8 mouse cellular contexts compared by ENCODE assay signal in genomic region chr11:69364376-69364775, GRCm38 (mm10). TPM values are rescaled to one million over a fixed set of nuclear protein-coding genes. Genes with fewer than 3 reads are reported as not detected.
DNase-seq lines count a peak whose midpoint lies in the region; ATAC-seq and TF ChIP-seq lines count a peak whose summit lies in the region.

No protein-coding gene starts in this region.

- 37% methylated on average over 8 of the region's 8 CpGs for WGBS in embryonic facial prominence, embryonic 12.5 days
- WGBS in liver, postnatal 0 days (ENCODE audit: insufficient replicate concordance), result 54% methylated on average over 8 of the region's 8 CpGs

- no peak for DNase-seq in frontal cortex, postnatal 25 days (ENCODE audit: low spot score in 2 of 2)
- peak; percentile 55 for DNase-seq in kidney, adult 18-20 months
- DNase-seq in liver, postnatal 0 days, result no peak
- DNase-seq in adipocyte (ENCODE audit: low spot score), result no peak
- DNase-seq in left cerebral cortex, postnatal 36 days (ENCODE audit: low spot score in 2 of 2), result no peak

- H3K36me3 ChIP-seq in embryonic facial prominence, embryonic 12.5 days, result peaks cover 49% of the 10 kb centered on the region
- H3K36me3 ChIP-seq in liver, postnatal 0 days (replicated peaks; ENCODE audit: insufficient read depth, low read length), result peaks cover 15% of the 10 kb centered on the region; the same call in 1 of the 2 replicates

- H3K27ac ChIP-seq in embryonic facial prominence, embryonic 12.5 days, result peak overlapping the region; percentile 99
- H3K27ac ChIP-seq in liver, postnatal 0 days (ENCODE audit: low read depth), result peak overlapping the region; percentile 84

- intact Hi-C loops in left cerebral cortex, postnatal 36 days (cut with DNase I), result no loop called here

- H3K27me3 ChIP-seq in embryonic facial prominence, embryonic 12.5 days, result no peaks in the 10 kb centered on the region
- peaks cover 18% of the 10 kb centered on the region for H3K27me3 ChIP-seq in liver, postnatal 0 days (ENCODE audit: insufficient read depth, low read length)

- H3K4me3 ChIP-seq in embryonic facial prominence, embryonic 12.5 days, result no peak overlapping the region
- peak overlapping the region; percentile 32 for H3K4me3 ChIP-seq in liver, postnatal 0 days (ENCODE audit: low read depth, low read length)

- H3K4me2 ChIP-seq in embryonic facial prominence, embryonic 12.5 days (replicated peaks), result peak overlapping the region; percentile 80
- peak overlapping the region; percentile 62 for H3K4me2 ChIP-seq in liver, postnatal 0 days (ENCODE audit: low read depth, low read length)

- no peak for TF ChIP-seq EP300 in liver, postnatal 0 days (IDR thresholded peaks at IDR 0.05; ENCODE audit: low read depth)

- H3K9me3 ChIP-seq in embryonic facial prominence, embryonic 12.5 days, result no peaks in the 10 kb centered on the region
- no peaks in the 10 kb centered on the region for H3K9me3 ChIP-seq in liver, postnatal 0 days (ENCODE audit: low read length)

- 0 out of 2 replicates have a peak, but pooled peaks have one; percentile 2 for ATAC-seq in frontal cortex, adult (ENCODE audit: low TSS enrichment)
- no peak for ATAC-seq in embryonic facial prominence, embryonic 12.5 days (ENCODE audit: insufficient number of reproducible peaks, insufficient read depth, low FRiP score, low TSS enrichment)
- ATAC-seq in liver, postnatal 0 days, result peak; percentile 51
- ATAC-seq in cerebellum, adult (ENCODE audit: insufficient number of reproducible peaks, low FRiP score, low TSS enrichment), result no peak

- H3K9ac ChIP-seq in embryonic facial prominence, embryonic 12.5 days, result peak overlapping the region; percentile 21; the same call in 1 of the 2 replicates
- peak overlapping the region; percentile 50 for H3K9ac ChIP-seq in liver, postnatal 0 days (replicated peaks)

- peaks cover 37% of the 10 kb centered on the region for H3K4me1 ChIP-seq in embryonic facial prominence, embryonic 12.5 days
- H3K4me1 ChIP-seq in liver, postnatal 0 days (ENCODE audit: insufficient read depth), result peaks cover 37% of the 10 kb centered on the region

- TF ChIP-seq CTCF in liver, postnatal 0 days (IDR thresholded peaks at IDR 0.05; ENCODE audit: low read depth), result no peak

RNA-seq across cellular contexts. Expression of gene Chd3, which starts 4.8 kb away (rescaled TPM):
- polyA plus RNA-seq in embryonic facial prominence, embryonic 12.5 days (2016; fragmentation: Nextera tagmentation; extraction: Ambion mirVana), result 130 and 135 TPM in 2 replicates
- polyA plus RNA-seq in liver, postnatal 0 days (2015; fragmentation: Nextera tagmentation; extraction: Ambion mirVana), result 7.8 and 8.7 TPM in 2 replicates
- 100 to 1,000 TPM; 421 to 443 TPM for total RNA-seq in left cerebral cortex, postnatal 36 days (2021)

RNA-seq across cellular contexts. Expression of gene Rnf227, which starts 24.1 kb away (rescaled TPM):
- 24.1 and 25.0 TPM in 2 replicates for polyA plus RNA-seq in embryonic facial prominence, embryonic 12.5 days (2016; fragmentation: Nextera tagmentation; extraction: Ambion mirVana)
- 0.87 and 1.3 TPM in 2 replicates for polyA plus RNA-seq in liver, postnatal 0 days (2015; fragmentation: Nextera tagmentation; extraction: Ambion mirVana)
- total RNA-seq in left cerebral cortex, postnatal 36 days (2021), result 100 to 1,000 TPM; 150 to 171 TPM

RNA-seq across cellular contexts. Expression of gene Naa38, which starts 30.9 kb away (rescaled TPM):
- polyA plus RNA-seq in embryonic facial prominence, embryonic 12.5 days (2016; fragmentation: Nextera tagmentation; extraction: Ambion mirVana), result 126 and 129 TPM in 2 replicates
- 83.7 and 83.9 TPM in 2 replicates for polyA plus RNA-seq in liver, postnatal 0 days (2015; fragmentation: Nextera tagmentation; extraction: Ambion mirVana)
- total RNA-seq in left cerebral cortex, postnatal 36 days (2021), result 100 to 1,000 TPM in 1 of 2 experiments, 10 to 100 TPM in 1; 97.9 to 108 TPM

RNA-seq across cellular contexts. Expression of gene Cyb5d1, which starts 31.1 kb away (rescaled TPM):
- 44.6 and 50.0 TPM in 2 replicates for polyA plus RNA-seq in embryonic facial prominence, embryonic 12.5 days (2016; fragmentation: Nextera tagmentation; extraction: Ambion mirVana)
- 4.7 and 5.4 TPM in 2 replicates for polyA plus RNA-seq in liver, postnatal 0 days (2015; fragmentation: Nextera tagmentation; extraction: Ambion mirVana)
- 10 to 100 TPM; 36.4 to 43.1 TPM for total RNA-seq in left cerebral cortex, postnatal 36 days (2021)

RNA-seq across cellular contexts. Expression of gene Tmem88, which starts 33.7 kb away (rescaled TPM):
- 18.1 and 21.3 TPM in 2 replicates for polyA plus RNA-seq in embryonic facial prominence, embryonic 12.5 days (2016; fragmentation: Nextera tagmentation; extraction: Ambion mirVana)
- 12.3 and 14.0 TPM in 2 replicates for polyA plus RNA-seq in liver, postnatal 0 days (2015; fragmentation: Nextera tagmentation; extraction: Ambion mirVana)
- 1 to 10 TPM; 2.9 to 4.7 TPM for total RNA-seq in left cerebral cortex, postnatal 36 days (2021)

Comparison
In these comparisons a context has a peak if more than half of its experiments do, and no peak if none do; other contexts are left out.
1. ATAC-seq: peak in frontal cortex, adult (single experiment) and liver, postnatal 0 days (single experiment); none in embryonic facial prominence, embryonic 12.5 days (single experiment) and cerebellum, adult (single experiment).
2. RNA of gene Chd3, which starts 4.8 kb away (polyA plus RNA-seq): 130 to 135 TPM in embryonic facial prominence, embryonic 12.5 days; 7.8 to 8.7 TPM in liver, postnatal 0 days; every median in the first group is over 10 times any median in the second.
3. RNA of gene Rnf227, which starts 24.1 kb away (polyA plus RNA-seq): 24.1 to 25.0 TPM in embryonic facial prominence, embryonic 12.5 days; 0.87 to 1.3 TPM in liver, postnatal 0 days; every median in the first group is over 10 times any median in the second.